Mouse (Mus musculus): ENCODE data around the gene Rhoa. TPM values are rescaled to one million over a fixed set of nuclear protein-coding genes. Genes with fewer than 3 reads are reported as not detected.

Gene Rhoa
- total and polyA plus RNA-seq, 2 experiments from 2014 or later: 105 to 268 TPM

GRCm38 (mm10) chr9:108381382-108381781 lies 75.5 kb downstream of the Rhoa start:
- DNase-seq (ENCODE audit: low spot score): no peak
- Histone ChIP-seq H3K4me2 (ENCODE audit: low read depth, low read length) (no peak overlapping the region), H3K36me3 (ENCODE audit: insufficient read depth, low read length) (peaks cover 75% of the 10 kb centered on the region), H3K9ac (replicated peaks; ENCODE audit: low read length) (no peak overlapping the region), H3K27me3 (ENCODE audit: insufficient read depth, low read length) (no peaks in the 10 kb centered on the region), H3K4me3 (ENCODE audit: low read length) (no peak overlapping the region), H3K4me1 (ENCODE audit: insufficient read depth, low read length) (no peaks in the 10 kb centered on the region), H3K9me3 (ENCODE audit: low read length) (no peaks in the 10 kb centered on the region), H3K27ac (no peak overlapping the region)
- WGBS: 95% methylated on average over 9 of the region's 9 CpGs
- no peak for ATAC-seq
- no peak for TF ChIP-seq CTCF (IDR thresholded peaks at IDR 0.05; ENCODE audit: low read depth)

GRCm38 (mm10) chr9:108385006-108385405 lies 79.1 kb downstream of the Rhoa start:
- no peaks in the 10 kb centered on the region for H3K9me3 ChIP-seq (ENCODE audit: low read length)
- H3K4me2 ChIP-seq (ENCODE audit: low read depth, low read length): no peak overlapping the region
- no peak overlapping the region for H3K4me3 ChIP-seq (ENCODE audit: low read length)
- H3K4me1 ChIP-seq (ENCODE audit: insufficient read depth, low read length): no peaks in the 10 kb centered on the region
- 85% methylated on average over 7 of the region's 7 CpGs for WGBS
- TF ChIP-seq CTCF (IDR thresholded peaks at IDR 0.05; ENCODE audit: low read depth): no peak
- H3K9ac ChIP-seq (replicated peaks; ENCODE audit: low read length): no peak overlapping the region
- no peaks in the 10 kb centered on the region for H3K27me3 ChIP-seq (ENCODE audit: insufficient read depth, low read length)
- ATAC-seq (no peak), DNase-seq (ENCODE audit: low spot score) (no peak)
- H3K36me3 ChIP-seq (ENCODE audit: insufficient read depth, low read length): peaks cover 72% of the 10 kb centered on the region
- no peak overlapping the region for H3K27ac ChIP-seq

- no peak overlapping the region for H3K27ac ChIP-seq
- no peak overlapping the region for H3K4me2 ChIP-seq (ENCODE audit: low read depth, low read length)
- no peak for ATAC-seq
- 80% methylated on average over 4 of the region's 4 CpGs for WGBS
- H3K4me3 ChIP-seq (ENCODE audit: low read length): no peak overlapping the region
- peaks cover 73% of the 10 kb centered on the region for H3K36me3 ChIP-seq (ENCODE audit: insufficient read depth, low read length)
- H3K9me3 ChIP-seq (ENCODE audit: low read length): no peaks in the 10 kb centered on the region
- no peaks in the 10 kb centered on the region for H3K27me3 ChIP-seq (ENCODE audit: insufficient read depth, low read length)
- no peak for DNase-seq (ENCODE audit: low spot score)
- H3K4me1 ChIP-seq (ENCODE audit: insufficient read depth, low read length): no peaks in the 10 kb centered on the region
- TF ChIP-seq CTCF (IDR thresholded peaks at IDR 0.05; ENCODE audit: low read depth): no peak
- no peak overlapping the region for H3K9ac ChIP-seq (replicated peaks; ENCODE audit: low read length)
These were observed 80.9 kb downstream of the Rhoa start for GRCm38 (mm10) chr9:108386816-108387215.

Other genes starting within 250 kb of the Rhoa start
- gene Mst1, start 225.7 kb upstream of the Rhoa start, total RNA-seq (2014; rRNA removed): 0.29 TPM in 1 of 2 replicates, not detected in the other
- gene Mst1, start 225.7 kb upstream of the Rhoa start, polyA plus RNA-seq (2015; fragmentation: Nextera tagmentation; extraction: Ambion mirVana): not detected in 2 replicates
- gene Rnf123, start 222.8 kb upstream of the Rhoa start, total RNA-seq (2014; rRNA removed): 59.0 and 60.4 TPM in 2 replicates
- gene Rnf123, start 222.8 kb upstream of the Rhoa start, polyA plus RNA-seq (2015; fragmentation: Nextera tagmentation; extraction: Ambion mirVana): 41.8 and 43.8 TPM in 2 replicates
- gene Apeh, start 211.5 kb upstream of the Rhoa start, total RNA-seq (2014; rRNA removed): 47.8 and 53.3 TPM in 2 replicates
- gene Apeh, start 211.5 kb upstream of the Rhoa start, polyA plus RNA-seq (2015; fragmentation: Nextera tagmentation; extraction: Ambion mirVana): 39.6 and 40.4 TPM in 2 replicates
- gene Bsn, start 115.7 kb upstream of the Rhoa start, total RNA-seq (2014; rRNA removed): 53.9 and 60.7 TPM in 2 replicates
- 6.5 and 7.4 TPM in 2 replicates for gene Bsn, start 115.7 kb upstream of the Rhoa start, polyA plus RNA-seq (2015; fragmentation: Nextera tagmentation; extraction: Ambion mirVana)
- gene Dag1, start 42.2 kb upstream of the Rhoa start, total RNA-seq (2014; rRNA removed): 127 and 129 TPM in 2 replicates
- 70.2 and 76.3 TPM in 2 replicates for gene Dag1, start 42.2 kb upstream of the Rhoa start, polyA plus RNA-seq (2015; fragmentation: Nextera tagmentation; extraction: Ambion mirVana)
- 79.8 and 108 TPM in 2 replicates for gene Nicn1, start 15.7 kb upstream of the Rhoa start, total RNA-seq (2014; rRNA removed)
- gene Nicn1, start 15.7 kb upstream of the Rhoa start, polyA plus RNA-seq (2015; fragmentation: Nextera tagmentation; extraction: Ambion mirVana): 114 and 118 TPM in 2 replicates
- gene Amt, start 9.3 kb upstream of the Rhoa start, total RNA-seq (2014; rRNA removed): 22.5 and 27.1 TPM in 2 replicates
- gene Amt, start 9.3 kb upstream of the Rhoa start, polyA plus RNA-seq (2015; fragmentation: Nextera tagmentation; extraction: Ambion mirVana): 28.5 and 32.9 TPM in 2 replicates
- gene Tcta, start within 50 bp of the Rhoa start, total RNA-seq (2014; rRNA removed): 65.2 and 66.5 TPM in 2 replicates
- 79.4 and 80.3 TPM in 2 replicates for gene Tcta, start within 50 bp of the Rhoa start, polyA plus RNA-seq (2015; fragmentation: Nextera tagmentation; extraction: Ambion mirVana)
- gene Gpx1, start 32.8 kb downstream of the Rhoa start, total RNA-seq (2014; rRNA removed): 224 and 226 TPM in 2 replicates
- 426 and 460 TPM in 2 replicates for gene Gpx1, start 32.8 kb downstream of the Rhoa start, polyA plus RNA-seq (2015; fragmentation: Nextera tagmentation; extraction: Ambion mirVana)
- gene Usp4, start 41.7 kb downstream of the Rhoa start, total RNA-seq (2014; rRNA removed): 92.0 and 97.8 TPM in 2 replicates
- 93.4 and 94.4 TPM in 2 replicates for gene Usp4, start 41.7 kb downstream of the Rhoa start, polyA plus RNA-seq (2015; fragmentation: Nextera tagmentation; extraction: Ambion mirVana)
- 0.43 and 2.8 TPM in 2 replicates for gene 1700102P08Rik, start 86.7 kb downstream of the Rhoa start, total RNA-seq (2014; rRNA removed)
- gene 1700102P08Rik, start 86.7 kb downstream of the Rhoa start, polyA plus RNA-seq (2015; fragmentation: Nextera tagmentation; extraction: Ambion mirVana): 0.61 and 0.81 TPM in 2 replicates
- 0.97 and 1.2 TPM in 2 replicates for gene Ccdc36, start 122.4 kb downstream of the Rhoa start, total RNA-seq (2014; rRNA removed)
- 1.7 TPM in 2 replicates for gene Ccdc36, start 122.4 kb downstream of the Rhoa start, polyA plus RNA-seq (2015; fragmentation: Nextera tagmentation; extraction: Ambion mirVana)
- gene BC048562, start 130.4 kb downstream of the Rhoa start, total RNA-seq (2014; rRNA removed): not detected in 2 replicates
- not detected in 2 replicates for gene BC048562, start 130.4 kb downstream of the Rhoa start, polyA plus RNA-seq (2015; fragmentation: Nextera tagmentation; extraction: Ambion mirVana)
- gene Ccdc71, start 154.4 kb downstream of the Rhoa start, total RNA-seq (2014; rRNA removed): 32.9 and 37.2 TPM in 2 replicates
- gene Ccdc71, start 154.4 kb downstream of the Rhoa start, polyA plus RNA-seq (2015; fragmentation: Nextera tagmentation; extraction: Ambion mirVana): 46.9 and 55.9 TPM in 2 replicates
- 62.6 and 72.8 TPM in 2 replicates for gene Klhdc8b, start 155.5 kb downstream of the Rhoa start, total RNA-seq (2014; rRNA removed)
- gene Klhdc8b, start 155.5 kb downstream of the Rhoa start, polyA plus RNA-seq (2015; fragmentation: Nextera tagmentation; extraction: Ambion mirVana): 44.9 and 46.5 TPM in 2 replicates
- 77.5 and 99.8 TPM in 2 replicates for gene Lamb2, start 173.6 kb downstream of the Rhoa start, total RNA-seq (2014; rRNA removed)
- 16.0 and 18.6 TPM in 2 replicates for gene Lamb2, start 173.6 kb downstream of the Rhoa start, polyA plus RNA-seq (2015; fragmentation: Nextera tagmentation; extraction: Ambion mirVana)
- gene Usp19, start 184.5 kb downstream of the Rhoa start, total RNA-seq (2014; rRNA removed): 87.6 and 104 TPM in 2 replicates
- gene Usp19, start 184.5 kb downstream of the Rhoa start, polyA plus RNA-seq (2015; fragmentation: Nextera tagmentation; extraction: Ambion mirVana): 51.6 and 52.0 TPM in 2 replicates
- 153 and 175 TPM in 2 replicates for gene Qars, start 201.6 kb downstream of the Rhoa start, total RNA-seq (2014; rRNA removed)
- 55.2 and 58.3 TPM in 2 replicates for gene Qars, start 201.6 kb downstream of the Rhoa start, polyA plus RNA-seq (2015; fragmentation: Nextera tagmentation; extraction: Ambion mirVana)
- 226 and 252 TPM in 2 replicates for gene Qrich1, start 210.7 kb downstream of the Rhoa start, total RNA-seq (2014; rRNA removed)
- gene Qrich1, start 210.7 kb downstream of the Rhoa start, polyA plus RNA-seq (2015; fragmentation: Nextera tagmentation; extraction: Ambion mirVana): 98.1 and 98.7 TPM in 2 replicates

All from hindbrain, postnatal 0 days (tissue).